Mouse (Mus musculus): ENCODE results near the gene Polrmt. TPM values are rescaled to one million over a fixed set of nuclear protein-coding genes. Genes with fewer than 3 reads are reported as not detected.

The Polrmt gene
- total RNA-seq, 1 experiment from 2014 or later: 16.1 TPM

DNA sequence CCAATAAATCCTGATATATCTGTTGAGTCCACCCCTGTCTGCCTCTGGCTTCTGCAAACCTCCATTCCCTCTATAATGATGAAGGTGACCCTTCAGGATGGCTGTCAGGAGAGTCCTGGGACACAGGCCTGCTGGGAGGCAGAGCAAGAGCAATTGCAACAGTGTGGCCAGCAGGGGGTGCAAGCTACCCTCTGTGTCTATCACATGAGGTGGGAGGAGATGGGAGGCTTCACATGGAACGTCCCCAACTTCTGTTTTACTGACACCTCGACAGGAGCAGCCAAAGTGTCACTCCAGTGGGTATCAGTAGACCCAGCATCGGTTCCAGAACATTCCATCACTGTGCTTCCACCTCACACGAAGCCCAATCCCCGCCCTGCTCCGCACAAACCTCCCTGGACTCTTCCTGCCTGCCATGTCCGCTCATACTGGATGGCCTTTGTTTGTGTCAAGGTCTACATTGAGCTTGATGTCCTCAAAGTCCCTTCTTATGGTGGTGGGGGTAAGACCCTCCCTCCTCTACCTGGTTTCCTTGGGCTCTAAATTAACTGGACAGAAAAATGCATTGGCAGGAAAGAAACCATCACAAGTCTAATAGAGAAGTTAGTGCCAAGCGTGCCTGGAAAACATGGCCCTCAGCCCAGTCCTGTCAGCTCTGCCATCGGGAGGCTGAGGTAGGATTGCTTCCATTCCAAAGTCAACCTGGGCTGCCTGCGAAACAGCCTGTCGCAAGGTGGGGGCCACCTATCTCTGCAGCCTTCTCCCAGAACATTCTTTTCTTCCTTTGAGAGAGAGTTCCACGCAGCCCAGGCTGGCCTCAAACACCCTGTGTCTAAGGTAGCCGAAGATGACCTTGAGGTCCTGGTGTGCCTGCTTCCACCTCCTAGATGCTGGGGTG lies 50.9 kb downstream of the Polrmt start:
- ATAC-seq (replicated peaks; ENCODE audit: low read depth, poor library complexity, severe bottlenecking): peak; percentile 92

DNA sequence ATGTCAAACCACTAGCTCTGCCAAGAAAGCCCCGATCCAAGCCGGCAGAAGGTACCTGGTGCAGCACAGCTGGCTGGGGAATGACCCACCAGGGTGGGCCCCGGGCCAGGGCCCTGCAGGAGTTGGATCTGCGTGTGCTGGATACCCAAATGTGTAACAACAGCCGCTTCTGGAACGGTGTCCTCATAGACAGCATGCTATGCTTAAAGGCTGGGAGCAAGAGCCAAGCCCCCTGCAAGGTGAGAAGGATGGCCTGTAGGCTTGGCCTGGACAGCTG lies 52.1 kb downstream of the Polrmt start:
- no peak for ATAC-seq (replicated peaks; ENCODE audit: low read depth, poor library complexity, severe bottlenecking)

DNA sequence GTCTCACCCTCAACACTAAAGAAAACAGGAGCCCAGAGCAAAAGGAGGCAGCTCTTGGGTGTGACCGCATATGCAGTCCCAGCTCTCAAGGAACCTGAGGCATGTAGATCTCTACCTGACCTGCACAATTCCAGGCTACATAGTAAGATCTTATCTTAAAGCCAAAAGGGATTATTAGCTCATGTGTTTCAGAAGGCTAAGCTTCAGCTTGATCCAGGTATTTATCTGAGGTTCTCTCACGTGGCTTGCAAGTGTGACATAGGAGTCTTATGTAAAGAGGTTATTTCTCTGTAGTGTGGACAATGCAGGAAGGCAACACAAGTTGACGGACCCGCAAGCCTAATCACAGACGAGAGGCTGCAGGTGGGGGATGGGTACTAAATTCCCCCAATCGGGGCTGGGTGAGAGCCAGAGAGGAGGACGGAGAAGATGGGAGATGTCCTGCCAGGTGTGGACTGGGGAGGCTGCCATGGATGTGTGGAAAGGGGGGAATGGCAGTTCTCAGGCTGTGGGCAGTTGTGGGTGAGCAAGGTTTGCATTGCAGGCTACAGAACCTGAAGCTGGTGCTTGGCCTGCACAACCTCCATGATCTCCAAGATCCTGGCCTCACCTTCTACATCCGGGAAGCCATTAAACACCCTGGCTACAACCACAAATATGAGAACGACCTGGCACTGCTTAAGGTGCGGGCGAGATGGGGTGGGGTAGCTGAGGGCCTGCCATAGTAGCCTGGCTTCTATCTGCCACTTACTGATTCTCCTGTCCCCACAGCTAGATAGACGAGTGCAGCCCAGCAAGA lies 52.6 kb downstream of the Polrmt start:
- no peak for ATAC-seq (replicated peaks; ENCODE audit: low read depth, poor library complexity, severe bottlenecking)

DNA sequence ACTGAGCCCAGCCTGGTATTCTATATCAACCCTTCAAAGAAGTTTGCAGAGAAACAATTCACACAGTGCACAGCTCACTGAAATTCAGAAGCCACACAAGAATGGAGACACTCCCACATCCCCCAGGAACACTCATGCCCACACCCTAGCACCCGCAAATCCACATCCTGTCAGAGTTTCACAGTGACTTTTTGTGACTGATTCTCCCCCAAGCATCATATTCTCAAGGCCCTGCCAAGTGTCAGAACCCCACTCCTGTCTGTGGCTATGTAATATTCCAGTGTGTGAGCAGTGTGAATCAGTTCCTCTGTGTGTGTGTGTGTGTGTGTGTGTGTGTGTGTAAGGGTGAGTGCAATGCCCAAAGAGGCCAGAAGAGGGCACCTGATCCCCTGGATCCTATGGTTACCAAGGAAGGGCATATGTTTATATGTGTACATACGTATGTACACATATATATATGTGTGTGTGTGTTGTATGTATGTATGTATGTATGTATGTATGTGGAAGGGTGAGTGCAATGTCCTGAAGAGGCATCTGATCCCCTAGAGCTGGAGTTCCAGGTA lies 54.3 kb downstream of the Polrmt start:
- no peak for ATAC-seq (replicated peaks; ENCODE audit: low read depth, poor library complexity, severe bottlenecking)

DNA sequence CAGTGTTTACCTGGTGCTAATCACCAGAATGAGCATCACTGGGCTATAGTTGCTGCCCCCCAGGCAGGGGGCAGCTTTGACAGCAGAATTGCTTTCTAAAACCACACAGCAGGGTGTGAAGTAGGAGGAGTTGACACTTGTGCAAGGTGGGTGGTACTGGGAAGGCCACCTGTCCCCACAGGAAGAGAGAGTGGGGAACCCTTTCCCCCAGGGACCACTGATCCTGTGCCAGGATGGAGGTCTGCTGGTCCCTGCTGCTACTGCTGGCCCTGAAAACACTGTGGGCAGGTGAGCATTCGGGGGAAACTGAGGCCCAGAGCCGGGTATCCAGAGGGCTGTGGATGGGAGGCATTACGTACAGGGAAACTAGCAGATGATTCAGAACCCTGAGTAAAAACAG lies 57.2 kb downstream of the Polrmt start:
- no peak for ATAC-seq (replicated peaks; ENCODE audit: low read depth, poor library complexity, severe bottlenecking)

DNA sequence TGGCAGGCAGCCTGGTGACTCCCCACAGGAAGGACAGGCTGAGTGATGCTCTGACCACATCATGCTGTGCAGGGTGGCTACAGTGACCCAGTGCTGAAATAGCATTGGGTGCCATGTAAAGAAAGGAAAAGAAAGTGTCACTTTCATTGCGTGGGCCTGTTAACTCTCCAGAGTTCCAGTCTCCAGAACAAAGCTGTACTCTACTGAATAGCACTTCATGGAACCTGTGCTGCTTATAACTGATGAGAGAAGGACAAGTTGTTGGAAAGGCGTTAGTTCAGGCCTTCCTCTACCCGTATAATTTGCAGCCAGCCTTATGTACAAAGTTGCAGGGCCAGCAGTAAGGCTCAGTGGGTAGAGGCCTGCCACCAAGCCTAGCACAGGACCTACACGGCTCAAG lies 57.7 kb downstream of the Polrmt start, which contains the start of gene Gzmm:
TSS of gene Gzmm (plus strand) at position 301 of the 400 bp plus-strand sequence.
- no peak for ATAC-seq (replicated peaks; ENCODE audit: low read depth, poor library complexity, severe bottlenecking)

DNA sequence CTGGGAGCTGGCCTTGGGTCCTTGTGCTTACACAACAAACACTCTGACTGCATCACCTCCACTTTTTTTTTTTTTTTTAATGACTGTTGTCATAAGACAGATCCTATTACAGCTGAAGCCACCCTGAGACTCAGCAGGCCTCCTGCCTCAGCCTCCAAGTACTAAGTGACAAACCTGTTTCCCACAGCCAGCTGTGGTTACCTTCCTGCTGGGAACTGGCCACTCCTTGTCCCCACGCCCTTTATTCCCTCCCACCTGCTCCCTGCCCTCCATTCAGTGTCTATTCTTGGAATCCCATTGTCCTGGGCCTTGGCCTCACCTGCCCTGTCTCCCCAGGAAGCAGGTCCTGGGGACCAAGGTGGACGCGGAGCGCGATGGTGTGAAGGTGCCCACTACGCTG lies 58.9 kb downstream of the Polrmt start:
- ATAC-seq (replicated peaks; ENCODE audit: low read depth, poor library complexity, severe bottlenecking): no peak

DNA sequence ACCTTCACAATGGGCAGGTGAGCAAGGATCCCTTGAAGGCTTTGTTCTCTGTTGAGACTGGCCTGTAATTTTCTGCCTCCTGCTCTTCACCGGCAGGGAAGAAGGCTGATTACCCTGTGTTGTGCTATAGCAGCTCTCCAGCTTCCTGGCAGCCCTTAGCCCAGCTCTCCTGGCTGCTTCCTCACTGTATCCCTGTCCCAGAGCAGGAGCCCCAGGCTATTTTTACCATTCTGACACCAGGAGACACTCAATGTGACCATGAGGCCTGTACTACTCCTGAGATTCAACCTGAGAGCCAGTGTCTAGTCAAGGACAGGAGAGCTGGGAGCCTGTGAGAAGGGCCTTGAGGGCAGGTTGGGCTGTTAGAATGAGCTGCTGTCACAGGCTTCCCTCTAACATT lies 59.7 kb downstream of the Polrmt start:
- no peak for ATAC-seq (replicated peaks; ENCODE audit: low read depth, poor library complexity, severe bottlenecking)

GRCm38 (mm10) chr10:79686219-79686618 lies 60.2 kb downstream of the Polrmt start:
- ATAC-seq (replicated peaks; ENCODE audit: low read depth, poor library complexity, severe bottlenecking): no peak

Other genes starting within 250 kb of the Polrmt start
- 4.1 and 4.7 TPM in 2 replicates for gene Plpp2, start 212.8 kb downstream of the Polrmt start, total RNA-seq (2017)
- gene Mier2, start 191.4 kb downstream of the Polrmt start, total RNA-seq (2017): 13.6 and 18.3 TPM in 2 replicates
- not detected in 2 replicates for gene Theg, start 159.2 kb downstream of the Polrmt start, total RNA-seq (2017)
- gene C2cd4c, start 132.6 kb downstream of the Polrmt start, total RNA-seq (2017): not detected in 2 replicates
- not detected in 2 replicates for gene Shc2, start 108.7 kb downstream of the Polrmt start, total RNA-seq (2017)
- gene Odf3l2, start 100.8 kb downstream of the Polrmt start, total RNA-seq (2017): not detected in 2 replicates
- gene Madcam1, start 82.0 kb downstream of the Polrmt start, total RNA-seq (2017): not detected in 2 replicates
- gene Tpgs1, start 77.2 kb downstream of the Polrmt start, total RNA-seq (2017): 5.3 and 9.9 TPM in 2 replicates
- gene Cdc34, start 64.4 kb downstream of the Polrmt start, total RNA-seq (2017): 109 and 113 TPM in 2 replicates
- 0.96 and 1.6 TPM in 2 replicates for gene Gzmm, start 57.6 kb downstream of the Polrmt start, total RNA-seq (2017)
- gene Bsg, start 42.1 kb downstream of the Polrmt start, total RNA-seq (2017): 283 and 298 TPM in 2 replicates
- gene Hcn2, start 29.9 kb downstream of the Polrmt start, total RNA-seq (2017): not detected in 2 replicates
- not detected in 2 replicates for gene Fgf22, start 8.5 kb upstream of the Polrmt start, total RNA-seq (2017)
- 12.9 and 21.0 TPM in 2 replicates for gene Rnf126, start 20.4 kb upstream of the Polrmt start, total RNA-seq (2017)
- gene Fstl3, start 30.7 kb upstream of the Polrmt start, total RNA-seq (2017): 0.19 and 0.50 TPM in 2 replicates
- gene Prss57, start 44.4 kb upstream of the Polrmt start, total RNA-seq (2017): 9.4 and 16.3 TPM in 2 replicates
- gene Palm, start 47.0 kb upstream of the Polrmt start, total RNA-seq (2017): 21.8 and 24.8 TPM in 2 replicates
- gene Misp, start 74.4 kb upstream of the Polrmt start, total RNA-seq (2017): not detected in 2 replicates
- 210 and 221 TPM in 2 replicates for gene Ptbp1, start 107.8 kb upstream of the Polrmt start, total RNA-seq (2017)
- gene Prtn3, start 127.9 kb upstream of the Polrmt start, total RNA-seq (2017): 131 and 159 TPM in 2 replicates
- 40.8 and 46.6 TPM in 2 replicates for gene Plppr3, start 128.1 kb upstream of the Polrmt start, total RNA-seq (2017)
- gene Elane, start 139.7 kb upstream of the Polrmt start, total RNA-seq (2017): 61.2 and 92.1 TPM in 2 replicates
- gene Cfd, start 144.3 kb upstream of the Polrmt start, total RNA-seq (2017): not detected in 2 replicates
- gene Med16, start 162.3 kb upstream of the Polrmt start, total RNA-seq (2017): 17.3 and 19.3 TPM in 2 replicates
- gene Gm26602, start 164.3 kb upstream of the Polrmt start, total RNA-seq (2017): 7.0 and 11.2 TPM in 2 replicates
- 0.73 TPM in 1 of 2 replicates, not detected in the other for gene Kiss1r, start 170.4 kb upstream of the Polrmt start, total RNA-seq (2017)
- 38.4 and 50.7 TPM in 2 replicates for gene R3hdm4, start 174.6 kb upstream of the Polrmt start, total RNA-seq (2017)
- 11.5 and 16.0 TPM in 2 replicates for gene Arid3a, start 180.5 kb upstream of the Polrmt start, total RNA-seq (2017)
- gene Wdr18, start 213.6 kb upstream of the Polrmt start, total RNA-seq (2017): 26.5 and 27.2 TPM in 2 replicates
- gene Grin3b, start 224.1 kb upstream of the Polrmt start, total RNA-seq (2017): not detected in 2 replicates
- gene Tmem259, start 237.7 kb upstream of the Polrmt start, total RNA-seq (2017): 44.8 and 56.7 TPM in 2 replicates
- 62.2 and 72.9 TPM in 2 replicates for gene Cnn2, start 242.0 kb upstream of the Polrmt start, total RNA-seq (2017)
- gene Abca7, start 249.9 kb upstream of the Polrmt start, total RNA-seq (2017): 10.7 and 15.5 TPM in 2 replicates